Mouse (Mus musculus) ES-E14 (cell line): ENCODE results near the gene Ggcx.

Source experiments
- CHD2 ChIP-seq: IDR thresholded peaks from 2 replicates; pipeline ENCODE4 v1.6.1; 2014; ENCODE audit warnings: mild to moderate bottlenecking, low read depth, low read length, inconsistent platforms
- HCFC1 ChIP-seq: IDR thresholded peaks from 2 replicates; pipeline ENCODE4 v1.6.1; 2012; ENCODE audit warnings: low read length, inconsistent platforms, borderline replicate concordance; ENCODE audit not compliant: insufficient read depth
- MAFK ChIP-seq: IDR thresholded peaks from 2 replicates; pipeline ENCODE4 v1.6.1; 2014; ENCODE audit warnings: mild to moderate bottlenecking, low read depth, low read length, inconsistent platforms; ENCODE audit not compliant: insufficient read depth
- ZC3H11A ChIP-seq: IDR thresholded peaks from 2 replicates; pipeline ENCODE4 v1.6.1; 2012; ENCODE audit warnings: low read depth, mild to moderate bottlenecking, inconsistent platforms, low read length, borderline replicate concordance
- ZNF384 ChIP-seq: IDR thresholded peaks from 2 replicates; pipeline ENCODE4 v1.6.1; 2012; ENCODE audit warnings: low read depth, low read length, inconsistent platforms

DNA sequence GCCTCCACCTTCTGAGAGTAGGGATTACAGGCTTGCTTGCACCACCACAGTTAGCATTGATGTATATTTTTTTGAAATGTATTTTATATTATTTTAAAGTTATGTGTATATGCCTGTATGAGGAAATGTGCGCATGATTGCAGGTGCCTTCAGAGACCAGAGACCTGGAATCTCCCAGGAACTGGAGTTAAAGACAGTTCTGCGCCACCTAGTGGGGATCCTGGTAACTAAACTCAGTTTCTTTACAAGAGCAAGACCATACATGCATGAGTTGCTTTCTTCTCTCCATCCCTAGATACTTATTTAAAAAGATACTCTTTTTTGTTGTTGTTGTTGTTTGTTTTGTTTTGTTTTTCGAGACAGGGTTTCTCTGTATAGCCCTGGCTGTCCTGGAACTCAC is 4.5 kb upstream of the Ggcx start:
- TF ChIP-seq HCFC1 (no peak), MAFK (no peak), CHD2 (no peak), ZNF384 (no peak), ZC3H11A (no peak)
